9 mouse cellular contexts compared by ENCODE assay signal in the genomic region with DNA sequence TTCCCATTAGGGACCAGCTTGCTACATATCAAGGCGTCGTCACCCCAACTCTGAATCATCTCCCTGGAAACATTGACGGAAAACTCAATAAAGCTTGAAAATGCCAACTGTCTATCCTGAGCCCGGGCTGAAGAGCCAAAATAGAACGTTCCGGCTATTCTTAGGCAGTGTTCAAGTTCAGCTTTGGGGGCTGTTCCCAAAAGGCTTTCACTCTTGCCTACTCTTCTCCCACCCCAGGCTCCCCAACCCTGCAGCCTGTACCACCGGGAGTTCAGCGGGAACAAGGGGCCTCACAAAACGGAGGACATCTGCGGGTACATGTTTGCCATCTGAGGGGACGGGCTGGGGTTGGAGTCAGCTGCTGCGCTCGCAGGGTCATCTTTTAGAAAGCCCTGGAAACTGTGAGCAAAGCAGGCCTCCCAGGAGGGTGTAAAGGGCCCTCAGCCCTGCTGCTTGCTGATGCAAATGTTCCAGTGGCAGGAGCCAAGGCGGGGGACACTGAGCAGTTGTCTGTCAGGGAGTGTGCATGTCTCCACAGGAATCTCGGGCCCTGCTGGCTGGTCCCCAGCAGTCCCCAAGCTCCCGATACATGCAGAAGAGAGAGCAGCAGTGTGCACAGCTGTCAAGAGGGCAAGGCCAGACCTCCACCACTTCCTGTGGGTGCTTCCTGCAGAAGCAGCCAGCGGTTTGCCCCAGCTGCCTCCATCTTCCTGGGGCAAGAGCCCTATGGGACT.
DNase-seq lines count a peak whose midpoint lies in the region; ATAC-seq lines count a peak whose summit lies in the region.
"Had no signal": no experiment of that assay in that cellular context is flagged by ENCODE, and none has a peak within 500 bp of the region (broad histone marks: within the 10 kb centered on the region; RNA-seq: fewer than 3 reads in every experiment).

No protein-coding gene starts in this region.

- no peak overlapping the region for H3K4me2 ChIP-seq in forebrain, embryonic 14.5 days (ENCODE audit: low read length)

- no peaks in the 10 kb centered on the region for H3K9me3 ChIP-seq in forebrain, embryonic 14.5 days (replicated peaks; ENCODE audit: control insufficient read depth, low read length)

- peak; percentile 37 for DNase-seq in cerebellum, adult 9-11 months
- no peak for DNase-seq in cerebellum, adult 8-10 months
- DNase-seq in lung, postnatal 4 days = peak; percentile 34 to 57
- DNase-seq in lung, postnatal 25 days (ENCODE audit: low spot score) = no peak
- peak; percentile 42 for DNase-seq in left cerebral cortex, postnatal 4 days
- DNase-seq in splenic B cell, adult 2 months (ENCODE audit: low read depth, low spot score) = peak; percentile 64
- DNase-seq in urinary bladder, postnatal 25 days (ENCODE audit: low spot score) = no peak
- DNase-seq in forebrain, embryonic 14.5 days (ENCODE audit: low spot score) = no peak

- H3K27ac ChIP-seq in forebrain, embryonic 14.5 days (ENCODE audit: low read depth, low read length) = no peak overlapping the region
- H3K27ac ChIP-seq: kidney, postnatal 0 days had no signal

- H3K4me3 ChIP-seq in forebrain, embryonic 14.5 days (ENCODE audit: low read depth, low read length) = no peak overlapping the region

- 91% methylated on average over 17 of the region's 17 CpGs for WGBS in forebrain, embryonic 14.5 days

- intact Hi-C loops in left cerebral cortex, postnatal 4 days (cut with DNase I) = no loop called here

- H3K36me3 ChIP-seq in splenic B cell, adult 2 months (ENCODE audit: control insufficient read depth, insufficient read depth, low read length, poor library complexity, severe bottlenecking) = peaks cover 2% of the 10 kb centered on the region; the same call in 1 of the 2 replicates
- H3K36me3 ChIP-seq in forebrain, embryonic 14.5 days (ENCODE audit: control insufficient read depth, insufficient read depth, low read length) = peaks cover 20% of the 10 kb centered on the region; the same call in 1 of the 2 replicates

- no peaks in the 10 kb centered on the region; the same call in 1 of the 2 replicates for H3K4me1 ChIP-seq in forebrain, embryonic 14.5 days (ENCODE audit: control insufficient read depth, insufficient read depth, low read length)

- H3K9ac ChIP-seq in forebrain, embryonic 14.5 days (ENCODE audit: low read length) = no peak overlapping the region

- ATAC-seq in forebrain, embryonic 14.5 days = no peak

- no peaks in the 10 kb centered on the region for H3K27me3 ChIP-seq in splenic B cell, adult 2 months (ENCODE audit: control insufficient read depth, insufficient read depth, low read length, poor library complexity, severe bottlenecking)
- H3K27me3 ChIP-seq in forebrain, embryonic 14.5 days (replicated peaks; ENCODE audit: control insufficient read depth, insufficient read depth, low read length) = no peaks in the 10 kb centered on the region

Comparison
In these comparisons a context has a peak if more than half of its experiments do, and no peak if none do; other contexts are left out.
1. DNase-seq: peak in cerebellum, adult 9-11 months (single experiment), lung, postnatal 4 days (2 of 2), left cerebral cortex, postnatal 4 days (single experiment) and splenic B cell, adult 2 months (single experiment); none in cerebellum, adult 8-10 months (single experiment), lung, postnatal 25 days (single experiment), urinary bladder, postnatal 25 days (single experiment) and forebrain, embryonic 14.5 days (single experiment).